Mouse (Mus musculus): ENCODE results near the gene Acap2. TPM values are rescaled to one million over a fixed set of nuclear protein-coding genes. Genes with fewer than 3 reads are reported as not detected.

Acap2 gene
- polyA plus RNA-seq, 1 experiment from 2014 or later, result 11.1 TPM

GRCm38 (mm10) chr16:31059730-31060129, 141.3 kb downstream of the Acap2 start:
- Histone ChIP-seq H3K9me3 (replicated peaks) (no peaks in the 10 kb centered on the region), H3K27ac (no peak overlapping the region), H3K4me1 (peaks cover 9% of the 10 kb centered on the region; the same call in 1 of the 2 replicates), H3K4me3 (no peak overlapping the region), H3K27me3 (replicated peaks) (no peaks in the 10 kb centered on the region), H3K36me3 (no peaks in the 10 kb centered on the region), H3K9ac (no peak overlapping the region), H3K4me2 (no peak overlapping the region)
- no peak for ATAC-seq
- WGBS (ENCODE audit: insufficient replicate concordance), result 69% methylated on average over 4 of the region's 4 CpGs

GRCm38 (mm10) chr16:31052812-31053211, 148.2 kb downstream of the Acap2 start:
- no peak for ATAC-seq
- Histone ChIP-seq H3K9me3 (replicated peaks) (no peaks in the 10 kb centered on the region), H3K4me1 (peaks cover 10% of the 10 kb centered on the region; the same call in 1 of the 2 replicates), H3K27ac (no peak overlapping the region), H3K4me2 (no peak overlapping the region), H3K4me3 (no peak overlapping the region), H3K36me3 (no peaks in the 10 kb centered on the region; the same call in 1 of the 2 replicates), H3K9ac (no peak overlapping the region), H3K27me3 (replicated peaks) (no peaks in the 10 kb centered on the region)
- WGBS (ENCODE audit: insufficient replicate concordance), result 59% methylated on average over 6 of the region's 6 CpGs

GRCm38 (mm10) chr16:31052177-31052726, 148.8 kb downstream of the Acap2 start:
- 65% methylated on average over 7 of the region's 7 CpGs for WGBS (ENCODE audit: insufficient replicate concordance)
- Histone ChIP-seq H3K9ac (no peak overlapping the region), H3K4me2 (no peak overlapping the region), H3K4me3 (no peak overlapping the region), H3K27me3 (replicated peaks) (no peaks in the 10 kb centered on the region), H3K9me3 (replicated peaks) (no peaks in the 10 kb centered on the region), H3K4me1 (peaks cover 10% of the 10 kb centered on the region; the same call in 1 of the 2 replicates), H3K27ac (no peak overlapping the region), H3K36me3 (no peaks in the 10 kb centered on the region; the same call in 1 of the 2 replicates)
- ATAC-seq, result no peak

- Histone ChIP-seq H3K4me2 (no peak overlapping the region), H3K9me3 (replicated peaks) (no peaks in the 10 kb centered on the region), H3K9ac (no peak overlapping the region), H3K36me3 (no peaks in the 10 kb centered on the region; the same call in 1 of the 2 replicates), H3K27me3 (replicated peaks) (no peaks in the 10 kb centered on the region), H3K27ac (no peak overlapping the region), H3K4me3 (no peak overlapping the region), H3K4me1 (peaks cover 23% of the 10 kb centered on the region)
- WGBS (ENCODE audit: insufficient replicate concordance), result 58% methylated on average over 7 of the region's 7 CpGs
- no peak for ATAC-seq
Measured at GRCm38 (mm10) chr16:31050701-31051100, 150.3 kb downstream of the Acap2 start.

GRCm38 (mm10) chr16:31048194-31048593, 152.9 kb downstream of the Acap2 start:
- no peaks in the 10 kb centered on the region; the same call in 1 of the 2 replicates for H3K36me3 ChIP-seq
- no peak overlapping the region for H3K27ac ChIP-seq
- H3K4me3 ChIP-seq, result no peak overlapping the region
- H3K9me3 ChIP-seq (replicated peaks), result no peaks in the 10 kb centered on the region
- no peak overlapping the region for H3K4me2 ChIP-seq
- ATAC-seq, result no peak
- peaks cover 25% of the 10 kb centered on the region for H3K4me1 ChIP-seq
- 76% methylated on average over 6 of the region's 6 CpGs for WGBS (ENCODE audit: insufficient replicate concordance)
- H3K9ac ChIP-seq, result no peak overlapping the region
- no peaks in the 10 kb centered on the region for H3K27me3 ChIP-seq (replicated peaks)

GRCm38 (mm10) chr16:31047186-31047898, 153.7 kb downstream of the Acap2 start:
- H3K9ac ChIP-seq, result no peak overlapping the region
- ATAC-seq, result no peak
- peaks cover 17% of the 10 kb centered on the region for H3K4me1 ChIP-seq
- no peak overlapping the region for H3K27ac ChIP-seq
- no peaks in the 10 kb centered on the region for H3K9me3 ChIP-seq (replicated peaks)
- 74% methylated on average over 10 of the region's 10 CpGs for WGBS (ENCODE audit: insufficient replicate concordance)
- H3K4me3 ChIP-seq, result no peak overlapping the region
- no peaks in the 10 kb centered on the region; the same call in 1 of the 2 replicates for H3K36me3 ChIP-seq
- no peaks in the 10 kb centered on the region for H3K27me3 ChIP-seq (replicated peaks)
- no peak overlapping the region for H3K4me2 ChIP-seq

GRCm38 (mm10) chr16:31046217-31046659, 154.8 kb downstream of the Acap2 start:
- Histone ChIP-seq H3K4me2 (no peak overlapping the region), H3K27me3 (replicated peaks) (no peaks in the 10 kb centered on the region), H3K4me1 (peaks cover 15% of the 10 kb centered on the region), H3K27ac (no peak overlapping the region), H3K4me3 (no peak overlapping the region), H3K36me3 (no peaks in the 10 kb centered on the region; the same call in 1 of the 2 replicates), H3K9ac (no peak overlapping the region), H3K9me3 (replicated peaks) (no peaks in the 10 kb centered on the region)
- ATAC-seq, result peak; percentile 24; the same call in 1 of the 2 replicates
- WGBS (ENCODE audit: insufficient replicate concordance), result 44% methylated on average over 14 of the region's 14 CpGs

GRCm38 (mm10) chr16:31045211-31045610, 155.8 kb downstream of the Acap2 start:
- H3K27ac ChIP-seq, result no peak overlapping the region
- H3K36me3 ChIP-seq, result no peaks in the 10 kb centered on the region
- H3K4me2 ChIP-seq, result no peak overlapping the region
- H3K9me3 ChIP-seq (replicated peaks), result no peaks in the 10 kb centered on the region
- H3K4me3 ChIP-seq, result no peak overlapping the region
- H3K27me3 ChIP-seq (replicated peaks), result no peaks in the 10 kb centered on the region
- no peak overlapping the region for H3K9ac ChIP-seq
- H3K4me1 ChIP-seq, result peaks cover 22% of the 10 kb centered on the region
- 58% methylated on average over 5 of the region's 5 CpGs for WGBS (ENCODE audit: insufficient replicate concordance)
- no peak for ATAC-seq

- H3K27me3 ChIP-seq (replicated peaks), result no peaks in the 10 kb centered on the region
- no peak overlapping the region for H3K4me3 ChIP-seq
- no peak overlapping the region for H3K27ac ChIP-seq
- peaks cover 26% of the 10 kb centered on the region for H3K4me1 ChIP-seq
- no peak for ATAC-seq
- H3K9ac ChIP-seq, result no peak overlapping the region
- no peaks in the 10 kb centered on the region for H3K9me3 ChIP-seq (replicated peaks)
- H3K36me3 ChIP-seq, result no peaks in the 10 kb centered on the region
- no peak overlapping the region for H3K4me2 ChIP-seq
- 70% methylated on average over 5 of the region's 5 CpGs for WGBS (ENCODE audit: insufficient replicate concordance)
Measured at GRCm38 (mm10) chr16:31043136-31043535, 157.9 kb downstream of the Acap2 start.

Other genes with a start within 250 kb of the Acap2 start
- 7.5 and 8.3 TPM in 2 replicates for gene Xxylt1, start 119.8 kb downstream of the Acap2 start, polyA plus RNA-seq (2016; fragmentation: Nextera tagmentation; extraction: Ambion mirVana)
- 48.4 and 49.9 TPM in 2 replicates for gene Ppp1r2, start 74.0 kb upstream of the Acap2 start, polyA plus RNA-seq (2016; fragmentation: Nextera tagmentation; extraction: Ambion mirVana)
- gene Apod, start 113.6 kb upstream of the Acap2 start, polyA plus RNA-seq (2016; fragmentation: Nextera tagmentation; extraction: Ambion mirVana), result not detected in 2 replicates
- gene Bdh1, start 221.0 kb upstream of the Acap2 start, polyA plus RNA-seq (2016; fragmentation: Nextera tagmentation; extraction: Ambion mirVana), result 45.8 and 46.6 TPM in 2 replicates

Measured in liver, embryonic 12.5 days (tissue).